Mouse (Mus musculus) colon, adult 2 months (tissue): ENCODE data around the gene Gtf2i. TPM values are rescaled to one million over a fixed set of nuclear protein-coding genes. Genes with fewer than 3 reads are reported as not detected.

Experiments
- polyA plus RNA-seq: library from polyadenylated mRNA; depleted of rRNA; stranded (reverse); fragments of >200 nt; gene quantifications from 2 replicates; pipeline ENCODE4 v1.2.3, GENCODE M21; 2012; rRNA removed

Gene Gtf2i
- 35.9 and 40.5 TPM in 2 replicates for polyA plus RNA-seq

DNA sequence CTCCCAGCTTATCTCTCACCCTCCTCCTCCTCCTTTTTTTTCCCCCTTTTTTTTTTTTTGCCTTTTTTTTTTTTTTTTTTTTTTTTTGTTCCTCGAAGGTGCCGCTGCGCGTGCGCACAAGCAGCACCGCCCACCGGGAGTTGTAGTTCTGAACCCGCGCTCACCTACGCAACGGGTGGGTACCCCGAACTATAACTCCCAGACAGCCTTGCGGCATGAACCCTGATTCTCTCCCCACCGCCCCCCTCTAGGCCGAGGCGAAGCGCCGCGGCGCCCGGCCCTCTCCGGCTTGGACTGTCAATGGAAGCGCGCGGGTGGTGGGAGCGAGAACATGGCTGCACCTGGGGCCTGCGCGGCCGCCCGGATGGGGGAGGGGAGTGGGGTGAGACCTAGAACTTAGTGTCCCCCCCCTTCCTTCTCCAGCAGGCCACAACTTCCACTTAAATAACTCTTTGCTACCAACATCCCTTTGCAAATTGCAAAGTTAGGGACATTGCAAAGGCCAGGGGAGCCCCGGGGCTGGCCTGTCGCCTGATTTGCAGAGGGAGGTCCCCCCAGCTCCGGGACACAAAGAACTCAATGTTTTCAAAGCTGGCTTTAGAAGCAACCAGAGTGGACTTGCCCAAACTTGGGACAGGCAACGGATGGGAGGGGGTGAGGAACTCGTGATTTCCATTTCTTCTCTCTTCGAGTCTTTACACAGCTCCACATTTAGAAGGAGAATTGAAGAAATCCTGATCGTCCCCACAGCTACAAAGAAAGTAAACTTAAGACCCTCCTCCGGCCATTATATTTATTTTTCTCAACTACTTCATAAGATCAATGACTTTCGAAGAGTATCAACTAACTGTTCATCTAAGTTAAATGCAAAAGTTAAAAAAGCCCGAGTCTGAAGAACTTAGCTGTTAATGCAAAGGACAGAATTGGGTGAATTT, at the start of gene Gtf2i:
Gtf2i (minus strand) TSS at position 73 of the 935 bp plus-strand sequence.

DNA sequence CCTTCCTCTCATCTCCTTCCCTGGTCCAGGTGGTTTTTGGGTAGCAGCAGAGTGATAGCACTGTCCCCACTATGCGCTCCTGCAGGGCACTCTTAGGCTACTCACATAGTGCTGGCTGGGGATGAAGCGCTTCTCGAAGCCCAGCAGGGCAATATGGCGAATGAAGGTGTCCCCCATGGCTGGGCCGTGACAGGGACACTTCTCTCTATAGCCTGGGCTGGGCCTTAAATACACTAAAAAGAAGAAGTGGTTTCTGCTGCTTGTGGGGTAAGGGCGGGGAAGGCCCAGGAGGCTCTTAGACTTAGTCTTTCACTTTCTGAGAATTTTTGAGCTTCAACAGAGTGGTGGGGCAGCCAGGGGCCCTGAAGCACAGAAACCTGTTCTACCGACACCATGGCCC, 85.2 kb downstream of the Gtf2i start, which contains the start of gene Ncf1:
Ncf1 (minus strand) TSS at position 235 of the 400 bp plus-strand sequence.

Other genes starting within 250 kb of the Gtf2i start
- 2.9 and 3.1 TPM in 2 replicates for gene Castor2, start 215.0 kb downstream of the Gtf2i start, polyA plus RNA-seq
- gene Rcc1l, start 138.0 kb downstream of the Gtf2i start, polyA plus RNA-seq = 17.2 and 22.0 TPM in 2 replicates
- gene Gtf2ird2, start 130.7 kb downstream of the Gtf2i start, polyA plus RNA-seq = 5.5 and 6.0 TPM in 2 replicates
- 9.8 and 10.1 TPM in 2 replicates for gene Ncf1, start 85.1 kb downstream of the Gtf2i start, polyA plus RNA-seq
- gene Gtf2ird1, start 142.0 kb upstream of the Gtf2i start, polyA plus RNA-seq = 52.0 and 54.4 TPM in 2 replicates
- 44.3 and 46.8 TPM in 2 replicates for gene Clip2, start 237.7 kb upstream of the Gtf2i start, polyA plus RNA-seq
- 0.20 and 0.30 TPM in 2 replicates for gene Syna, start 245.4 kb upstream of the Gtf2i start, polyA plus RNA-seq